Mouse (Mus musculus): Measurements from ENCODE around the gene Mrpl58.

DNA sequence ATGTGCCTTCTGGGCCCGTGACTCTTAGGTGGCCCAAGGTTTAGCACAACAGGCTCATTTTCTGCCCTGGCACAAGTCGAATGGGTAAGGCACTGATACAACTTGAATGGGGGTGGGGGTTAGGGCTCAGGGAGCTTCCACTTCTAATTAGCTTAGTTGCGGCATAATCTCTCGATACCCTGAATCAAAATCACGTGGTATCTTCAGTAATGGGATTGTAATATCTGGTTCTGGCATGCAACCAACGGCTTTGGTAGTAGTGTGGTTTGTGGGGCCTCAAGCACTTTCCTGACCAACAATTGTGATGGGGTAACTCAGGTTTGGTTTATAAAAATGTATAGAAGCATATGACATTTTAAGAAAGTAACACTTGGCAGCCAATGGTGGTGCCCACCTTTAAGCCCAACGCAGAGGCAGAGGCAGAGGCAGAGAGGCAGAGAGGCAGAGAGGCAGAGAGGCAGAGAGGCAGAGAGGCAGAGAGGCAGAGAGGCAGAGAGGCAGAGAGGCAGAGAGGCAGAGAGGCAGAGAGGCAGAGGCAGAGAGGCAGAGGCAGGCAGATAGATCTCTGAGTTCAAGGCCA lies 48.8 kb downstream of the Mrpl58 start:
- no peak for TF ChIP-seq POLR2A (IDR thresholded peaks at IDR 0.05; ENCODE audit: control insufficient read depth, low read depth, low read length)
- TF ChIP-seq CTCF (IDR thresholded peaks at IDR 0.05; ENCODE audit: control insufficient read depth, insufficient read depth, insufficient replicate concordance, low read depth, low read length) = no peak

All from testis, adult 2 months (tissue).